Mouse (Mus musculus) frontal cortex, adult 2 months (tissue): ENCODE measurements at regions not wholly inside any gene's neighbourhood (a gene's known extent, or its start where the extent isn't known, plus 50 kb on each side); places are given as distances from the start of the nearest gene placed in this dataset.

Experiments used
- DNase-seq, 2 experiments: peaks; one replicate each; pipeline ENCODE4 v3.0.0; 2022; ENCODE audit warnings: low spot score in 1 of 2; ENCODE audit errors: extremely low spot score in 1 of 2

DNA sequence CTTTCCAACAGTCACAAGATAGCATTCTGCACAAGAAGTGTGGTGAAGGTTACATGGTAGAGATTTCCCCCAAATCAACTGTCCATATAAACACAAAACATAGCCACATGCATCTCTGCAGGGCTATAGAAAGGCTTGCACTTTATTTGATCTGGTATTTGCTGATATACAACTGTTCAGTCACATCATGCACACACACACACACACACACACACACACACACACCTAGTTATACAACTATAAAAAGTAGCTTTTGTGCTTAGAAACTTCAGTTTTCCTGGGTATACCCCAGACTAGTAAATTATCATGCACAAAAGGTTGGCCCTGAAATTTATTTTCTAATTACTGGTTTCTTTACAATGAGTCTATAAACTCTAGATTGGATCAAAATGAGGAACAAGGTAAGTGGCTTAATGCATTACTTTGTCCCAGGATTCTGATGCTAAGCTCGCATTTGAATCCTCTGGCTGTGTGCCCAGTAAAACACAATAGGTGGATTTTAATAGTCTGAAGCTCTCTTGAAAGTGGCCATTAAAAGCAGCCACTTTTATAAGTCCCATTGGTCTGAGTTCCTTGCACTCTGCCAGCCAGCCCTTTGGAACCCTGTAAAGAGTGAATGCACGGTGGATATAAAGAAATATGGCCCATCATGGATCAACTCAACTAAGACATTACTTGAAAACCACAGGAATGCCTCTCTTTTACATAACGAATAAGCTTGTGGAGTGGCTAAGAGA, 166.2 kb upstream of the Adamts5 start:
- DNase-seq, result no peak

DNA sequence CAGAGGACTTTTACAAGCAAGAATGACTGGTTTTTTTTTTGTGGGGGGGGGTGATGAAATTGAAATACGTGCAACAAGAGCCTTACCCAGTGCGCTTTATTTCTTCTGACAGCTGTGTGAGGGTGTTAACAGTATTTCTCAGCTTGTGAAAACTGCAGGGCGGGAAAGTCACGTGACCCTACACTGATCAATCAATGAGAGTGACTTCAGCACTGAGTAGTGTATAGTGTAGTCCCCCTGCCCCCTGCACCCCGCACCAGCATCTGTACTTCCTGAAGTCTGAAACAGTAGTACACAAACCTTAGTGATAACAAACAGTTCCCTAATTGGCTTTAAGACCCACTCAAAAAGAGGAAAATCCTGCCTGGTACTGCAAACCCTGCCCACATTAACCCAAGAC, 158.5 kb upstream of the Adamts5 start:
- no peak for DNase-seq

DNA sequence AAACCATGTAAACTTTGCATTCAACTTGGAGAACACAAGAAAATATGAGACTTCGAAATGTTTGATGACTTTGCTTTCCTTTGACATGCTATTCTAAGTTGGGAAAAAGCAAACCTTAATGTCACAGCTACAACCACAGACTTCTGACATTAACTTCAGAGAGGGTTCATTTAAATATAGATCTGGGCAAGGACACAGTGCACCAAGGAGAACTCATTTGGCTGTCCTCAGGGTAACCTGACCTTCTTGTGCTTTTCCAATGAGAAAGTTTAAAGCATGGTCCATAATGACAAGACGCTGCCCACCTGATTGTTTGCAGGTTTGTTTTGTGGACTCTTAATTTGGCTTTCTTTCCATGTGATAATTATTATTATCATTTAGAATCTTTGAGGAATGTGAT, 143.1 kb upstream of the Adamts5 start:
- DNase-seq, result no peak

DNA sequence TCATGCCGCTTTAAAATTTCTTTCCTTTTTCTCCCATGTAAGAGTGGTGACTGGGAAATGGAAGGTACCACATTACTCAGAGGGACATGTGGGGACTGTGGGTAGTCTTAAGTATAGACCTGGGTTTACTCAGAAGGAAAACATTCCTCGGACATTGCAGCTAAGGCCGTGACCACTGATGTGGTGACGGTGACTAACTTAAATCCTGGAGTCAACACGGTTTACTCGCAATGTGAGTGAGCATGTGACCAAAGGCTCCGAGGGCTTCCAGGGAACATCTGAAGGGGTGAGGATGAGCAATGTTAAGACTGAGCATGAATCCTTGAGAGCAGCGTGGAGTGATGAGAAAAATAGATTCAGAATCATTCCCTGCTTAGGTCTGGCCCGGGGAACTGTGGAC, 133.1 kb upstream of the Adamts5 start:
- DNase-seq, result no peak

DNA sequence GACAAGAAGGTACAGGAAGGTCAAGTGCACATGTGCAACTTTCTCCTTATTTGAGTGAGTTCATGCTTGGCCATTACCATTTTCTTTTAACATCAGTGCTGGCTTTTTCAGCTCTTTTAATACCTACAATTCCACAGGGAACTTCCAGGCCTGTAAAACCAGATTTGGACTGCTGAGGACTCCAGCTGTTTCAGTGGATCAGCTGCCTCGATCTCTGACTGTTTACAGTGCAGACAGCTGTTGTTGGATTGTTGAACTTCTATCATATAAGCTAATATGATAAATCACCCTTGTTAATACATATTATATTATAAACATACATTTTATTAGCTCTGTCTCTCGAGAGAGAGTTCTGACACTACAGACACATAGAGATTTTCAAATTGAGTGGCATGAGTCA, 126.1 kb upstream of the Adamts5 start:
- DNase-seq, result no peak

DNA sequence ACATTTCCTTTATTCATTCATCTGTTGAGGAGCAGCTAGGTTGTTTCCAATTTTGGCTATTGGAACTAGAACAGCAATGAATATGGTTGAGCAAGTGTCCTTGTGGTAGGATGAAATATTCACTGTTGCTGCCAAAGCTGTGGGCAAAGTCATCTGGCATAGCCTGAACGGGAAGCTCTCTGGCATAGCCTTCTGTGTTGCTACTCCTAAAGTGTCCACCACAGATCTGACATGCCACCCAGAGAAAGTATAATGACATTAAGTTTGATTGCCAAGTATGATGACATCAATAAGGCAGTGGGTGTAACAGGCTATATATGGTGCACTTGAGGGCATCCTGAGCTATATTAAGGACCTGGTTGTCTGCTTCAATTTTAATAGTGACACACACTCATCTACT, 113.7 kb upstream of the Adamts5 start:
- DNase-seq, result peak; percentile 44 to 59

DNA sequence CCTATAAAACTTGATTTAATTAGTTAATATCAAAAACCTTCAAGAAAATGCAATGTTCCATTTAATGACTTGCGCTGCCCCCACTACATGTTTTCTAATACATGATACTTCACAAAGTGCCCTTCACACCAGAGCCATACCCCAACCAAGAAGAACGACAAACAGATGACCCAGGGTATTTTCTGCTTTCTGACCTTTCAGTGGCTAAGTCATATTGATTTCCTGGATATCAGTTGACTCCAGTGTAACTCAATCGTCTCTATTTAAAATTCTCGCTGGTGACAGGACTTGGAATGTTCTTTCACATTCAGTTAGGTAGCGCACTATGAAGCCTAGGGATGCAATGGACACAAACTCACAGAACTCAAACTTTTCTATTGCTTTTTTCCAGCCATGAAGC, 109.4 kb upstream of the Adamts5 start:
- DNase-seq, result no peak

DNA sequence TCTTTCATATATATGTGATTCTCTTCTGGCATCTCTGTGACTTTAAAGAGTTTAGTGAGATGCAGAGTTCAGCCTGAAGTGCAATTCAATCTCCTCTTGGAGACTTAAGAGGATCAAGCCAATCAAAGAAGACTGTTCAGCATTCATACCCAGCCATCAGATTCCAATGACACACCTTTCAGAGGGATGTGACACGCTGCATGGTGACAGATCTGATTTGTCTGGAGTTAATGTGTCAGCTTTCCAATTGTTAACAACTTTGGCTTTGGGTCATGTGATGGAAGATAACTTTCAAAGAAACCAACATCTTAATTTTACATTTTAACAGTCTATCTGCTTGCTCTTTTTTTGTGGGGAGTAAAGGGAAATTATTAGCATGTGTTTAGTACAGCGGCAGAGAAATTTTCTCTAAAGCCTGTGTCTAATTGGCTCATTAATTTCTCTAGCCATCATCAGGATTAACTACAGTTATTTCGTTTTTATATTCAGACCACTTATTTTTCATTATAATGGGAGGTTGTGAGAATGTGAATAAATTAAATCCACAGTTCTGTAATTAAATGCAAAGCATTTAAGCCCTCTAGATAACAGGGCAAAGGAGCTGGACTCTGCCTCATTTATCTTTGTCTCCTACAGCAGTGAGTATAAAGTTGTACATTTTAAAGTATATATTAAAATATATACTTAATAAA, 108.2 kb upstream of the Adamts5 start:
- DNase-seq, result no peak

DNA sequence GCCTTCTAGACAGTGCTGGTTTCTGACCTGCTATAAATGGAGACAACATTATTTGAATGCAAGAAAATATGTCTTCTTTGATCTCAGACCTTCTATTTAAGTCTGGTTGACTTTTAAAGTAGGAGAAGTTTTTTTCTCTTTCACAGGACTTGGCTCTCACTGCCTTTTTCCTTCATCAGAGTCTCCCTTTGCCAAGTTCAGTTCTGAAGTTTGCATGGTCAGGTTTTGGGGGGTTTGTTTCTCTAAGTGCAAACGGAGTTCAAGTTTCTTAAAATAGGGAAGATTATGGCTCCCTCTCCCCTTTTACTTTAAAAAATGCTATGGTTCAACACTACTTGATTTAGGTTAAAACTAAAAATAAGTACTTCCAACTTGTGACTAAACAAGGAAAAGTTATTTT, 106.2 kb upstream of the Adamts5 start:
- no peak for DNase-seq

DNA sequence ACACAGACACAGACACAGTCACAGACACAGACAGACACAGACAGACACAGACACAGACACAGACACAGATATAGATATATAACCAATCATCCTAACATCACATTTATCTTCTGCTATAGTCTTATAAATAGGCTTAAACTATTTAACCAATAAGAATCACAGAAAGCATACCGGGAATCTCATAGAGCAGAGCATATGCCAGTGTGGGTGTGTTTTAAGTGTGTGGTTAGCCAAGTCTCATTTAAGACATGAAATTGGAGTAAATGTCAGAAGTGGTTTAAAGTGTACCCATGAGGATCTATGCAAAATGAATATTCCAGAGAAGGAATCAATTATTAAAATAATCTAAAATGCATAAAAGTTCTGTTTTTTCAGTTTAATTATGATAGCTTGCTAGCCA, 99.2 kb upstream of the Adamts5 start:
- DNase-seq, result peak in 1 of 2 experiments; percentile 35

DNA sequence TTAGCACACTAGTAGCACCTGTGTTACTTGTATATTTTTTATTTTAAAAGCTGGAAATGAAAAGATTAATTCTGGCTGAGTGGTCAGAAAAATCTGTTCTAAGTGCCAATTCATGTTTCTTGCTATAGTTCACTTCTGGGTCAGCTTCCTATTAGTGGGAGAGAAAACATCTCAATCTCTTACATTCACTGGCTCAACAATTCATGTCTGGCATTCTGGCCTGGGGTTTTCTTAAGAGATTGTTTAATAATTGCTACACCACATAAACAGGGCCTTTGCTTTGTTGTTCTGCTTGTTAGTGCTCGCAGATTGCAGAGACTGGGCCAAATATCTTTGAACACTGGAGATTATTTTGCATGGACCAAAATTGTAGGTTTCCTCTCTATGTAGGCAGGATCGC, 84.2 kb upstream of the Adamts5 start:
- no peak for DNase-seq

DNA sequence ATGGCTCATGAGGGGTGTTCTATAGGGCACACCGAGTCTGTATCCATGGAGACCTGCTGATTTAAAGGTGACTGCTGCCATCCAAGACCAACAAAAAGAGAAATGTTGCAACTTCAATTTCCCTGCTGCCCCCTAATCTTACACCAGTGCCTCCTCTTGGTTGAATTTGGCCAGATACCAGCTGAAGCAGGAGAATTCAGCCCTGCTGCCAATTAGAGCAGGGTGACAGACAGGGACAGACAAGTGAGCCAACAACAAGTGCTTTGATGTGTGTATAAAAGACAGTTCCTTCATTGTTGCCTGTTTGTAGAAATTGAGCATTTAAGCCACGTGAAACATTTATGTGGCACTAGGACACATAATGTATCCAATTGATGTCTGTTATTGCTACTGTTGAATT, 75.5 kb upstream of the Adamts5 start:
- DNase-seq, result no peak

DNA sequence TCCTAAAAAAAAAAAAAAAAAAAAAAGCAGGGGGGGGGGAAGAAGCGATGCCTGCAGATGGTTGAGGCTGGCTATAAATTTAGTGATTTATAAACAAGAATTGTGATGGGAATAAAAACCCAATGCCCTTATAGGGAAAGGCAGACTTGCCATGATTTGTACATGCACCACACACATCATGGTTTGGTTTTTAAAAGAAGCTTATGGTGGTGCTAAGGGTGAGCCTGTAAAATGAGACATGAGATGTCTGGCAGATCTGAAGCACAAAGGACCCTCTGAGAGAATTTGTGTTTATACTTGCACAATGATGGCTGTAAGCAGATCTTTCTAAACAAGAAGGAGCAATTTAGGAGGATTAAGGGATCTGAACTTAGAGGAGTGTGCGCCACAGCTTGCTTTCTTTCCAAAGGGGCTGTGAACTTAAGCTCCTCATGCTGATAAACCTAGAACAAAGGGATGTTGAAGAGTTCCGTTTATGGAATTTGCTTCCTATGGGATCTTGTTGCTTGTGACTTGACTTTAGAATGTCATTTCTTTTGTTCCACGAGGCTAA, 65.3 kb upstream of the Adamts5 start:
- no peak for DNase-seq

DNA sequence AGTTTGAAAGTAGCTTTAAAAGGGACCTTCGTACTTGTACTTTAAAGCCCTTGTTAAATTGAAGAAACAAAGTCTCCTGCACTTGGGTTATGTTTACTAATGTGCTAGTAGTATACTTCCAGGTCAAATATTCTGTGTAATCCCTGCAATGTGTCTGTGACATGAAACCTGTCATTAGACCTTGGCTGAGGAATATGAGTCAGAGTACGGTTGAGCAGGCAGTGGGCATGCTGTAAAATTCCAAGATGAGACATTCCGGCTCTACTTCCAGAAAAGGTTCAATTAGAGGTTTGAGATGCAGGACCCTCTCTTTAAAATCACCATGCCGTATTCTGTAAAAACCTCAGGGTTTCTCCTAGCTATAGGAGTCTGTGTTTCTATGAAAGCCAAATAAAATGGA, 64.6 kb upstream of the Adamts5 start:
- DNase-seq, result no peak

DNA sequence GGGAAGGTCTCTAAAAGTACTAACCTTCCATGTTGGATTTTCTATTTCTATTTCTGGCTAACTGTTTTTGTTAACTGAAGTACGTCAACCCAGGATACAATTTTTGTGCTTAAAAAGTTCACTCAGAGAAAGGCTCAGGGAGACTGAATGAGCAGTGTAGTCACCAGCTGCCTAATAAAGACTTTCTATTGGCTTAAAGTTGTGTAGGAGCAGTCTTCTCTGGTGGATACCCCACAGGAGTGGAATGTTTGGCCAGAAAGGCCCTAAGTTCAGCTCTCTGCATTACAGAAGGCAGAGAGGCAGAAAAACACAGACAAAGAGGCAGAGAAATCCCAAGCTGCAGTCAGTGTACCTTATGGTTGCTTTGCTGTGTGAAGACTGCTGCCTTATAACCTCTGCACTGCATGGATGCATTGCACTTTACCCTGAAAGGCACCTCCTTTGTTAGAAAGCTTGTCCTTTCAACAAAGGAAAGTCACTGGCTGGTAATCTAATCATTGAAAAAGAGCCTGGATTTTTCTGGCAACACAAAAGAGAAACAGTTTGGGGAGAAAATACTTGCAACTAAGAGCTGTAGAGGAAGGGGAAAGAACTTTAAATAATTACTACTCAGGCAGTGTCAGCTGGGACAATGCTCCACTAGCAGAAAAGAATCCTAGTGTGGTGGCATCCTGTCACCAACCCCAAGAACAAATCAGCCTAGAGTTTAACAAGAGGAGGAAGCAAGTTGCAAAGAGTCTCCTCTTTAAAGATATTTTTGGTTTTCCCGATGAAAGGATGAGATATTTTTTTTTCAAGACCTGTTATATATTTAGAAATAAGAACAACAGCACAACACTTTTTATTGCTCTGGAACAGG, 63.0 kb upstream of the Adamts5 start:
- DNase-seq, result no peak

DNA sequence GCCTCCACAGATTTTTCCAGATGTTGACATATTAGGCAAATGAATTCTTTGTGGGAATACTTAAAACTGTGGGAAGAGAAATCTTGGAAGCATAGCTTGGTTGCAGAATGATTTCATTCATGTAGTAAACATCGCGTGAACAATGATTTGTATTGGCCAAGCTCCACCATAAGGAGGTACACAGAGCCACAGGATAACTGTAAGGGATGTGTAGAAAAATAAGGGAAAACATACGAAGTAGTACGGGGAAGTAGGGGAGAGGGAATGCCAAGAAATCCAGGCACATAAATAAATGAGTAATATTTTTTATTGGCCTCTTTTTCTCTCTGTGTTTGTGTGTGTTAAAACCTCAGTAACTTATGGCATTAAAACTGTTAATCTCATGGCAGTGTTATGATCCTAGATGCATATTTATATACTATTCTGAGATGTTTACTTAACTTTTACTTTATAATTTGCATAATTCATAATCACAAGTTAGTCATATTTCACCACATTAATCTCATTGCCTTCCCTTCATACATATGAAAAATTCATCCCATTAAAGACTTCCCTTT, 54.5 kb upstream of the Adamts5 start:
- no peak for DNase-seq

DNA sequence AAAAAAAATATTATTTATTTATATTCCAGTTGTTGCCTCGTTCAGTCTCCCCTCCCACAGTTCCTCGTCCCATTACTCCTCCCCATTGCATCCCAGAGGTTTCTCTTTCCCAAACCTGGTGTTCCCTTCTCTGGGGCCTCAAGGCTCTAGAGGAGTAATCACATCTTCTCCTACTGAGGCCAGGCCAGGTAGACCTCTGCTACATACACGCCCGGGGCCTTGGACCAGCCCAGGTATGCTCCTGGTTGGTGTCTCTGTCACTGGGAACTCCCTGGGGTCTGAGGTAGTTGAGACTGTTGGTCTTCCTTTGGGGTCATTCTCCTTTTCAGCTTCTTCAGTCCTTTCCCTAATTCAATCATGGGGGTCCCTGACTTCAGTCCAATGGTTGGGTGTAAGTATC, 50.0 kb upstream of the Adamts5 start:
- DNase-seq, result no peak
